Mouse (Mus musculus): Measurements from ENCODE around the gene Ano6. TPM values are rescaled to one million over a fixed set of nuclear protein-coding genes. Genes with fewer than 3 reads are reported as not detected.

Ano6 gene
- polyA plus RNA-seq, 1 experiment, result 38.7 TPM

DNA sequence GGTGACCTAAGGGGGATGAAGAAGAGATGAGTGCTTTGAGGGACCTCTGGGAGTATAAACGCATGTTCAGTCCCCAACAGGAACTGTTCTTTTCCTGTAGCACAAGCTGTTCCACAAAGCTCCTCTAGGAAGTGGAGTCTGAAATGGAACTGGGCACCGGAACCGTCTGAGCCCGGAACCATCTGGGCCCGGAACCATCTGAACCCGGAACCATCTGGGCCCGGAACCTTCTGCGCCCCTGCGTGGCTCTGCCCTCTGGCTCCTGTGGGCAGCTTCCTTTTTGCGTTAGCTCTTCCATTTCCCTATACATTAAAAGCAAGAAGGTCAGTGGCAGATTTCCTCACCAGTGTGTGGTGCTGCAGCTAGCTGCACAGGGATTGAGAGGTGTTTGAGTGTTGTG lies 85.3 kb downstream of the Ano6 start:
- WGBS, result 82% methylated on average over 10 of the region's 10 CpGs
- DNase-seq (ENCODE audit: low read depth, low spot score), result no peak

DNA sequence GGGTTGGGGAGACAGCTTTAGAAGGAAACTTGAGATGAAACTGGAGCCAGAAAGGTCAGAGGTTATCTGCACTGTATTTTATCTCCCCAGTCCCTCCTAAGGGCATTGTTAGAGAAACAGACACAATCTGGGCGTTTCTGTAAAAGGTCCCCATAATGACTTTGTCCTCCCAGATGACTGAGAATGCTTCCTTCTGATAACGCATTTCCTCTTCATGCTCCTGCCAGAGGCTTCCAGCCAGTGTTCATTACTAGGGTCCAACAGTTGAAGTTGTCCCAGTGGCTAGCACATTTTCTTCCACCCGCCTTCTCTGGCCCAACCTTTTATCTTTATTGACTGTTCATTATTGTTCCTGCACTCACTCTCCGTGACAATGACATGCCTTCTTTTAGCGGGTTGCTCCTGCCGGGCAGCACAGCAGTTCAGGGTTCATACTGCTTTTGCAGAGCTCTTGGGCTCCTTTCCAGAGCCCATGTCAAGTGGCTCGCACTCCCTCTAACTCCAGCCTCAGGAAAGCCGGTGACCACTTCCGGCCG lies 90.0 kb downstream of the Ano6 start:
- DNase-seq (ENCODE audit: low read depth, low spot score), result peak; percentile 25
- 14% methylated on average over 10 of the region's 10 CpGs for WGBS

DNA sequence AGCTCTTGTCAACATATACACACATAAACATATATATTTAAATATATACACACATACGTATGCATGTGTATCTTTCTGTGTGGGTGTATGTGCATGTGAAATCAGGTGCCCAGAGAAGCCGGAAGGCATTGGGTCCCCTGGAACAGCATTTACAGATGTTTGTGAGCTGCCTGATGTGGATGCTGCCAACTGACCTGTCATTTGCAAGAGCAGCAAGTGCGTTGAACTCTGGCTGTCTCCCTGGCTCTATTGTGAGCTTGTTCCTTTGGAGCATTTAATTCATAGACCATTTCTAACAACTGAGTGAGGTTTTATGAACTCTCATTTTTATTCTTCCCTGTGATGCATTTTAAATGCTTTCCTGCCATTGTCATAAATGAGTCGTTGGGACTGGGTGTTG lies 91.8 kb downstream of the Ano6 start:
- no peak for DNase-seq (ENCODE audit: low read depth, low spot score)
- 83% methylated on average over 4 of the region's 4 CpGs for WGBS

DNA sequence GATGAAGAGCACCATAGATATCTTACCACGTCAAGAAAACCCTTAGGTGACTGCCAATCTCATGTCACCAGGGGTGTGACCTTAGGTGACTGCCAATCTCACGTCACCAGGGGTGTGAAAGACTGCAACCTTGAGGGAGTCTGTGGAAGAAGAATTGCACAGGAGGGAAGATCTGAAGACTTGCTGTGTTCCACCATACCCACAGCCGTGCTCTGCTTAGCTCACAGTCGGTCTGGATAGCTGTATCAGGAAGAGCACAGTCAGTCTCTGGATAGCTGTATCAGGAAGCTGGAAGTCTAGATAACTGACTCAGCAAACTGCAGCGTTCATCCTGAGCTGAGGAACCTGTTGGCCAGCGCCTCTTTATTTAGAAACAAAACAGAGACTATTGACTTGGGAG lies 92.9 kb downstream of the Ano6 start:
- DNase-seq (ENCODE audit: low read depth, low spot score), result no peak
- WGBS, result 58% methylated on average over 6 of the region's 6 CpGs

DNA sequence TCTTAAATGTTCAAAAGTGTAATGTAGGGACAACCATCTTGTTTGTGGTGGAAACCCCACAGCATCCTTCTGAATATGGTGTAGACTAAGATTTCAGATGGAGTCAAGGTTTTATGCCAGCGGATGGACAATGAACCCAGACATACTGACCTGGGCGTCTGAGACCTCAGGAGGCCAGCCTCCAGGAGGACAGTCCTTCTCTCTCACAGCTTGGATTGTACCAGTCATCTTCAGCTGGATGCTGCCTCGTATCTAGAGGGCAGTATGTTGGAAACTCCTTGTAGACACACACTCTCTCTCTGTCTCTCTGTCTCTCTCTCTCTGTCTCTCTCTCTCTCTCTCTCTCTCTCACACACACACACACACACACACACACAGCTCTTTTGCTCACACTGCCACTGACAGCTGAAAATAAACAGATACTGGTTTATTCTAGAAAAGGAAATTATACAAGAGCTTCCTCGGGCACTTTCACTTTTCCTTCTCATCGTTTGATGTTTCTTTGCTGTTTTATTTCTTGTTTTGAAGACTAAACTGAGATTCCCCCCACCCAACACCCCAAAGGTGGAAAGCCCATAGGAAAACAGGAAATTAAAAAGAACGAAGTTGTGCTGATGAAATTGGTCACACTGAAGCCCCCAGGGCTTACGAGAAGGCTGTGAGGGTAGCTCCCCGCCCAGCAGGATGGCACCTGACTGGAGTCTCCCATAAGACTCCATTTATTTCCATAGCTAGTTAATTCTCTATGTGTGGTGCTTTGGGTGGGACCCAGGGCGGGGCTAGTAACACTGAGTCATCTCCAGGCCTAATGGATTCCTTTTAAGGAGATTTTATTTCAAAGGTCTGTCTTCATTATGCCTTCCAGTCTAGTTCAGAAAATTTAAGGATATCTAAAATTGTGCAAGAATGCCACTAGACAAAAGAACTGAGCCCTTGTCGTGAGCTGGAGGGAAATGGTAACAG lies 94.3 kb downstream of the Ano6 start:
- DNase-seq (ENCODE audit: low read depth, low spot score), result no peak
- 58% methylated on average over 10 of the region's 10 CpGs for WGBS

DNA sequence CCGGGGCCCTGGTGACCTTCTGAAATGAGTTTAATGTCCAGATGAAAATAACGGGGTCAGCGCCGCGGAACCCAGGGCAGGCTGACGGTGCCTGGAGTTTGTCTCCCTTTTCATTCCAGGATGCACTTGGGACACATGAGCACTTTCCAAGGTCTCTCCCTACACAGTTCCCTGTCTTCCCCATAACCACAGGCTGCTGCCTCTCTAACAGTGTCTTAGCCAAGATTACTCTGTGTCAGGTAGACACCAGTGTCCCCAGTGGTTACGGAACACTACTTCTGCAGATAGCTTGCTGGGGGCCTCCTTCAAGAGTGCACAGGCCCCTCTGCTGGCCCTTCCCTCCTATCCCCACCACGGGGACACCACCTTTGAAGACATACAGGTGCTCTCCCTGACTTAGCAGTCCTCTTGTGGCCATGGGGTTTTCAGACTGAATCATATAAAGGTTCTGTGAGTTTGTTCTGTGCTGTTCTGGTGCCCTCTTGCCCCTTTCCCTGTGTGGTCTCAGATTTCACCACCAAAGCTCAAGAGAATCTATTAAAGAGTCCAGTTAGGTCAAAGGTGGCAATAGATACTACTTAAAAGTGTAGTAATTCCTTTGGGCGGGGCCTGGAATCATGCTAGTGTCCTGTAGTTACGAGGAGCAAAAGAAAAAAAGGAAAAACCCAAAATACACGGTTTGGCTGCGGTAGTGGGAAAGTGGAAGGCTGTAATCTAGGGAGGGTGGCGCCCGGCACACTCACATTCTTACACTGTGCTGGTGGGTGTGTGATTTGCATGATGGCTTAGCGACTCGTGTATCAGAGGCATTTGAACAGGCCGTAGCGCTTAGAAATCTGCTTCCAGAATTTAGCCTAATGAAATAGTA lies 95.5 kb downstream of the Ano6 start:
- no peak for DNase-seq (ENCODE audit: low read depth, low spot score)
- WGBS, result 46% methylated on average over 18 of the region's 18 CpGs

DNA sequence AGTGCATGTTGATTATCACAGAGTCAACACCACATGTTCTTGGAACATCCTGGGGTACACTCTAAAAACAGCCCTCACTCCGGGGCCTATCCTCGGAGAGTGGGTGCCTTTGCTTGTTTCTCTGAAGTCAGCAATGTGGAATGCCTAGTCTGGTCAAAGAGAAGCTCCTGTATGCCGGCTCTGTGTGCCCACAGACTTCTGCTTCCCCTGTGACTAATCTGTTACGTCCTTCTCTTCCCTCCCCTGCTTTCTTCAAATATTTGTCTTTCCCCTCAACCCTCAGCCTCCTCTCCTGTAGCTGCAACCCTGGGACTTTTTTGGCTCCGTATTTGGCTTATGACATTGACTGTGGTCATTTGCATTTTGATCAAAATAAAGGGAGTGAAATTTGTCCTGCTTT lies 96.7 kb downstream of the Ano6 start:
- WGBS, result 6% methylated on average over 5 of the region's 5 CpGs
- DNase-seq (ENCODE audit: low read depth, low spot score), result no peak

DNA sequence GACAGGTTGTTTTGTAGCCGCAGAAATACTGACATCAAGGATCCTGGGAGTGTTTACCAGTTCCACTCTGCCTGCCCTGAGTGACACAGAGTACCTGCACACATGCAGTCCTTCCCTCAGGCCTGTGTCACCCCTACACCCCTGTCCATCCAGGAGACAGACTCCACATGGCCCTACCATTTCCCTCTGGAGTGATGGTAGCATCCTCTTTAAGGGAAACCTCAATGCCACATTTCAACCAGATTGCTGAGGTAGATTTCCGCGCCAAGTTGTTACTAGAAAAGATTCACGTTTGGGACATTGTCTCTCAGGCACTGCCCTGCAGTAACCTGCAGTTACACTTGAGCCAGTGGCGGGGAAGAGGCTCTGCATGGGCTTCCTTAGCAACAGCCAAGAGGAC lies 97.9 kb downstream of the Ano6 start:
- 88% methylated on average over 5 of the region's 5 CpGs for WGBS
- no peak for DNase-seq (ENCODE audit: low read depth, low spot score)

DNA sequence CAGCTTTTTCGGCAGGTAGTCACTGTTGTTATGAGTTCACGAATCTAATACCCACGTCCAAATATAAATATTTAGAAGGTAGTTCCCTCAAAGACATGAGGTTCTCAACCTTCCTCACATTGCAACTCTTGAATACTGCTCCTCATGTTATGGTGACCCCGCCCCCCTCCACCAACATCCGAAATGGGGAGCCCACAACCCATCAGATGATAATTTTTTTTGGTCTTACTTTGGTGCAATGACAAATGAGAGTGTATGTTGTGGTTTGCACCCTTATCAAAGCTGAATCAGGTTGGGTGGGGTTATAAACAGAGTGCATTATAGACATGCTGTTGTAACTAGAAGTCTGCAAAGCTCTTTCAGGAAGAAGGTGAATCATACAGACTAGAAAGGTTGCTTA lies 99.7 kb downstream of the Ano6 start:
- WGBS, result 92% methylated on average over 5 of the region's 5 CpGs
- no peak for DNase-seq (ENCODE audit: low read depth, low spot score)

DNA sequence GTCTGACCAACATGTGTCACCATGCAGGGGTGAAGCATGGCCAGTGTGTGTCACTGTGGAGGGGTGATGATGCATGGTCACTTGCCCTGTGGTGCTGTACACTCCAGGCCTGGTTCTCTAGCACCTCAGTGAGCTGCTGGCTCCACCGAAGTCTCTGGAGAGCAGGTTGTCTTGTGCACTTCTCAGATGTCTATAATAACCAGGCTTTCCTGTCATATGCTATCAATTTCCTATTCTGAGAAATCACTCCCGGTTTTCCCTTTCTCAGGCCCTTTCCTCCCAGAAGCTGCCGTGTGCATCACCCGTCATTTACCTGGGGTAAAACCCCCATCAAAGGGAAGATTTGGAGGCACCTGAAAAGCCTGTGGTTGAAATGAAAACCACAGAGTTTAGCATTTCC lies 101.5 kb downstream of the Ano6 start:
- 91% methylated on average over 4 of the region's 4 CpGs for WGBS
- DNase-seq (ENCODE audit: low read depth, low spot score), result no peak

DNA sequence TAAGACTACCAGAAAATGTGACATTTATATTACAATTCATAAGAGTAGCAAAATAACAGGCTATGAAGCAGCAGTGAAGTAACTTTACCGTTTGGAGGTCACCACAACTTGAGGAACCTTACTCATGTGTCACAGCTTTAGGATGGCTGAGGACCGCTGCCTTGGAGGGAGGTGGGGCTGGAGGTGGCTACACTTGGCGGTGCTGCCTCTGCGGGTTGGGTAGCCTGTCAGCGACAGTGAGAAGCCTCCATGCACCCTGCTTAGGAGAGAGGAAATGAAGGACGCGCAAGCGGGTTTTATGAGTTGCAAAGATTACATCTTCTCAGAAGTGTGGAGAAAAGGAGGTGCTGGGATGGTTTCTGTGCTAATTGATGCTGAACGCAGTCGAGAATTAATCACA lies 102.3 kb downstream of the Ano6 start:
- no peak for DNase-seq (ENCODE audit: low read depth, low spot score)

DNA sequence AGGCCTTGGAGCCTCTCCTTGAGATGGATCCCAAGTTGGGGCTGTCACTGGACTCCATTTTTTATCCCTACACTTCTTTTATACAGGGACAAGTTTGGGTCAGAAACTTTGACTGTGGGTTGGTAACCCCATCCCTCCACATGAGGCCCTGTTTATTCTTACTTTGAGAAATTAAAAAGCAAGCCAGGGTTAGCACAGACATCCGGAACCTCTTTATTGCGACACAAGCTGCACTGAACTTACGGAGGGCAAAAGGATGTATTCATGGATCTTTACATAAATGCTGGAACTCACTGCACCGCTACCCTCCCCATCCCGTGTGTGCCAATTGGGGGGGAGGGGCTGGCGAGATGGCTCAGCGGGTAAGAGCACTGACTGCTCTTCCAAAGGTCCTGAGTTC lies 105.1 kb downstream of the Ano6 start:
- no peak for DNase-seq (ENCODE audit: low read depth, low spot score)
- WGBS, result 91% methylated on average over 7 of the region's 7 CpGs

More for the DNA sequence above, 102.3 kb downstream of the Ano6 start:
- 74% methylated on average over 10 of the region's 10 CpGs for WGBS

DNA sequence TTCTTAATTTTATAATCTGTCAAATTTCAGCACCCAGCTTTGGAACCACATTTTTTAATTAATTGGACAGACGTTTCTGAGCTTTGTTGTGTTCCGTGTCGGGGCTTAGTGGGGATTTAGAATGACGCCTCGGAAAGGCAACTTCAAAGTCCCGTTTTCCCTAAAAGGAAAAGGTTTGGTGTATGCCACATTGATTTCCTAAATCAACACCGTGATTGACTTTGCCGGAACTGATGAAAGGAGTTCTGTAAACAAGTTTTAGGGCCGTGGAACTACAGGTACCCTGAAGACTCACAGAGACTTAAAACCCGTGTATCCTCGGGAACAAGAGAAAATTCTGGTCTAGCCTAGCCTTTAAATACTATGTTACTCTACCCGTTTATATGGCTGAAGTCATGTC lies 107.0 kb downstream of the Ano6 start:
- WGBS, result 43% methylated on average over 12 of the region's 12 CpGs
- DNase-seq (ENCODE audit: low read depth, low spot score), result no peak

DNA sequence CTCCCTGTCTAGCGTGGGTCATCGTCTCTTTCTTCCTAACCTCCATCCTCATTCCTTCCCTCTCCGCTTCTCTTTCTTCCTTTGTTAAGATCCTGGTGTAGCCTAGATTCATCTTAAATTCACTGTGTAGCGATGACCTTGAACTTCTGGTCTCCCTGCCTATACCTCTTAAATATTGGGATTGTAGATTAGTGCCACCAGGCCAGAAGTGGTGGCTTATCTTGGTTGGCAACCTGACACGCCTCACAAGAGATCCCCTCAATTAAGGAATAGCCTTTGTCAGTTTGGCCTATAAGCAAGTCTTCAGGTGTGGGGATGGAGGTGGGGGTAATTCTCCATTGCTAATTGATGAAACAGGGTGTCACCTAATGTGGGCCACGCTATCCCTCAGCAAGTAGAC lies 107.8 kb downstream of the Ano6 start:
- WGBS, result 98% methylated on average over 6 of the region's 6 CpGs
- no peak for DNase-seq (ENCODE audit: low read depth, low spot score)

DNA sequence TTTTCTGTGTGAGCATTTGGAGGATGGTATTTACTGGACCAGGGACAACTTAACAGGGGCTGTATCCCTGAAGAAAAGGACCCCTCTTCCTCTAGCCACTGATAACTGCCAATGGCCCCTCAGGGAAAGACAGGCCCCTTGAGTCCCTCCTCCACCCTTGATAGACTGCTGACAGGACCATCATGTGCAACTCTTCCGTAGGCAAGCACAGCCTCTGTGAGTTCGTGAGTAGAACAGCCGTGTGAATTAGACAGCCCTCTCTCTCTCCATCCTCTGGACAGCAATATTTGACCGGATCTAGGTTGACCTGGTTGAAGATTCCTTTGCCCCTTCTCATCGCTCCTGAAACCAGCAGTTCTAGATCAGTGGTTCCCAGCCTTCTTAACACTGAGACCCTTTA lies 111.8 kb downstream of the Ano6 start:
- WGBS, result 91% methylated on average over 5 of the region's 5 CpGs
- no peak for DNase-seq (ENCODE audit: low read depth, low spot score)

DNA sequence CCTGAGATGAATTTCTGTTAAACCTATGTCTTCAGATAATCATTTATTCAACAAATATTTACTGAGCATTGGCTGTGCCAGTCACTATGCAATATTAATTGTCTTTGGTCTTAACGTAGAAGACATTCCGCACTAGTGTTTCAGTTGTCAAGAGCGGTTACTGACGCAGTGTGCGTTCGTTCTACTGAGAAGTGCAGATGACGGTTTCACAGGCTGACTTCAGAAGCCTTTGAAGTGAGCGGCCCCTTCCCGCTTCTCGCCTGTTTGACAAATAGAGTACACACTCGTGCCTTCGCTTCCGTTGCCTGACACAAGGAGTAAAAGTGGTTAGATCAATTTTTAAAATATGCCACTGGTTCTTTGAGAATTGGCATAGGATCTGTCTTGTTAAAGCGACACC lies 113.6 kb downstream of the Ano6 start:
- DNase-seq (ENCODE audit: low read depth, low spot score), result no peak
- WGBS, result 38% methylated on average over 14 of the region's 14 CpGs

DNA sequence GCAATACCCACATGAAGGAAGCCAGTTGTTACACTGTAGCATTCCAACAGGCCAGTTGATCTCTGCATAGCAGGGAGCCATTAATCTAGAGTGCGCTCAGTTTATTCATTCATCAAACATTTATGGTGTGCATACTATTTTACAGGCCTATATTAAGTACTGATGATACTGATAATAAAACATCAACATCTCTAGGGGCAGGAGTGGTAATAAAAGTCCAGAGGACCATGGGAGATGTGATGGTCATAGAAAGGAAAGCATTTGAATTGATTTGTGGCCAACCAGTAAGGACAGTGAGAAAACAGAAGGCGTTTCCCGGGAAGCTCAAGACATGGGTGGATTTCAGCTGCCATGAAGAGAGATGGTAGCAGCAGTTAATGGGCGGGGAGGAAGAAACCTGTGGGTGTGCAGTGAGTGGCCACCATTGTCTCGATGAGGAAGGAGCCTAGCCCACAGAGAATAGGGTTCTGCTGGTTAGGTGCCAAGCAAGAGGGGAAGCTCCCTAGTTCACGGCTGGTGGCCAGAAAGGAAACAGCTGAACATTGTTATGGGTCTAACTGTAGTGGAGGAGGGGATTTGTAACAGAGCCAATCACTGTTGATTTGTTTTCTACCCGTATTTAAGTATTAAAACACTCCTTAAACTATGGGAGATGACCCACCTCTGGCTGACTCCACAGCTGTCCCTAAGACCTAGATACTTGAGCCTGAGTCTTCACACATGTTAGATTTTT lies 115.5 kb downstream of the Ano6 start:
- 13% methylated on average over 7 of the region's 7 CpGs for WGBS
- DNase-seq (ENCODE audit: low read depth, low spot score), result peak; percentile 24

DNA sequence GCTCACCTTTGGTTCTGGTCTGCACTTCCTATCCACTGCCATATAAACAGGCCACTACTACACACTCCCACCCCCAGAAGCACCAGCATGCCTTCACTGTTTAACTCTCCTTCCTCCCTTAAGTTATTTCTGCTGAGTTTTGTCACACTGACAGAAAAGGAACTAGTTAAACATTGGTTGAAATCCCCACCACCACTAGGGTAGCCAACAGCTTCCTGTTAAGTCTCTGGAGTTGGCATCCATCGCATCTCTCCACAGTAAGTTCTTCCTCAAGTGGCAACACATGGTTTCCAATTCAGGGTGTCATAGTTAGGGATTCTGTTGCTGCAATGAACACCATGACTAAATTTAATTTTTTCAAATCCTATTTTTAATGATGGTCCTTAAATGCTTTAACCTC lies 116.2 kb downstream of the Ano6 start:
- DNase-seq (ENCODE audit: low read depth, low spot score), result no peak
- 62% methylated on average over 1 of the region's 1 CpGs for WGBS

DNA sequence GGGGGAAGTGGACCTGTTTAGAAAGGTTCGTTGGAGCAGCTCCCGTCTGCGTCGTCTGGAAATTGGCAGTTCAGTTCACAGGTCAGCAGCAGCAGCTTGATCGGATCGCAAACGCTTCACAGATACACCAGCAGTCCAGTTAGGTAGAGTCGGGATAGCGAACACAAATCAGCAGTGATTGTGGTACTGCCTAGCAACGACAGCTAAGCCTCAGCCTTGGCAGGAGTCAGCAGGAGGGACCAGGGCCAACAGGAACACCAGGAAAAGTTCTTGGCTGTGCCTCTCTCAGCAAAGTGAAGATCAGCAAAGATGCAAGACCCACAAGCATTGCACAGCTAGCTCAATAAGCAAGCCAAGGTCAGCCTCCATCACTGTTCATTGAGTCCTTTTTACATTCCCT lies 116.7 kb downstream of the Ano6 start:
- no peak for DNase-seq (ENCODE audit: low read depth, low spot score)

DNA sequence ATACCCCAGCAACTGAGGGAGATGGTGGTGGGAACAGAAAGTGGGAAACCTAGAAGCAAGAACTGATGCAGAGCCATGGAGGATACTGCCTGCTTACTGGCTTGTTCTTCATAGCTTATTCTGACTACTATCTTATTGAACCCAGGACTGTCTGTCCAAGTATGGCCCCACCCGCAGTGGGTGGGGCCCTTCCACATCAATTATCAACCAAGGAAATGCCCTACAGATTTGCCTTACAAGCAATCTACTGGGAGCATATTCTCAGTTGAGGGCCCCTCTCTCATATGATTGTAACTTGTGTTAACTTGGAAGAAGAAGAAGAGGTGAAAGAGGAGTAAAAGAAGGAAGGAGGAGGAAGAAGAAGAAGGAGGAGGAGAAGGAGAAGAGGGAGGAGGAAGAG lies 117.3 kb downstream of the Ano6 start:
- 45% methylated on average over 1 of the region's 1 CpGs for WGBS
- DNase-seq (ENCODE audit: low read depth, low spot score), result no peak

More for the DNA sequence above, 116.7 kb downstream of the Ano6 start:
- WGBS, result 37% methylated on average over 10 of the region's 10 CpGs

Data from large intestine, adult 2 months (tissue).